Mouse (Mus musculus) heart, postnatal 4 days (tissue): Measurements from ENCODE around the gene Piwil1. TPM values are rescaled to one million over a fixed set of nuclear protein-coding genes. Genes with fewer than 3 reads are reported as not detected.
"Not testable (repeated sequence)": the region's sequence is repeated elsewhere in the genome, so short reads cannot be mapped to it uniquely, and the experiment has no call there.

Experiments
- DNase-seq: peaks from one replicate; pipeline ENCODE4 v3.0.0; 2021
- total RNA-seq, 2 experiments: library from RNA; stranded (reverse); gene quantifications; 2 replicates each; pipeline ENCODE4 v1.2.3; 2021

Piwil1 gene
- total RNA-seq, 2 experiments from 2014 or later: not detected

DNA sequence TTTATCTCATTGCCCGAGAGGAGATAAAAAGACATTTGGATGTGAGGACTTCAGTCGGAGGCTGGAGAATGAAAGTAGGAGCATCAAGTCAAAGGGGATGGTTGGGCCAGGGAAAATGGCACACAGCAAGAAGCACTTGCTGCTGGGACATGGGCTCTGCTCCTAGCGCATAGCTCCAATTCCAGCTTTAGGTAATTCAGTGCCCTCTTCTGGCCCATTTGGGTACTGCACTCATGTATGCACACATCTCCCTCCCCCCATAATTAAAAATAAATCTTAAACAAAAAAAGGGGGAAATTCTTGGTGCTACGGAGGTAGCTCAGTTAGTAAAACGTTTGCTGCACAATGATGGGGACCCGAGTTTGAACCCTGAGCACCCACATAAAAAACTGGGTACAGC, 9.5 kb downstream of the Piwil1 start:
- peak; percentile 11 for DNase-seq

DNA sequence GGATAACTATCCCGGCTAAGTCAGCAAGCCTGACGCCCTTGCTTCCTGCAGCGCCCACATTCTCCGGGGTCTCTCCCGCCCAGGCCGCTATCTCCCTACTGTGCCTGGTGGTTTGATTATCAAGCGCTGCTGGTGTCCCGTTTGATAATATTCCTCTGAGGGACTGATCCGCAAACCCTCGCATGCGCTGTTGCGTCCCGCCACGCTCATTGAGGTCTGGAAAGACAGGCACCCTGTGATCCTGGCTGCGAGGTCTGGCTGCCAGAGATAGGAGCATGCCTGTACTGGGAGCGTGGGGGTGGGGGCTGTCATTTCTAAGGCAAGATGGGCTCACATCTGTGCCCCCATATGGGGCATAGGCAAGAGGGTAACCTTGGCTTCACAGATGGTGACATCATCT, 12.8 kb downstream of the Piwil1 start:
- DNase-seq: no peak

DNA sequence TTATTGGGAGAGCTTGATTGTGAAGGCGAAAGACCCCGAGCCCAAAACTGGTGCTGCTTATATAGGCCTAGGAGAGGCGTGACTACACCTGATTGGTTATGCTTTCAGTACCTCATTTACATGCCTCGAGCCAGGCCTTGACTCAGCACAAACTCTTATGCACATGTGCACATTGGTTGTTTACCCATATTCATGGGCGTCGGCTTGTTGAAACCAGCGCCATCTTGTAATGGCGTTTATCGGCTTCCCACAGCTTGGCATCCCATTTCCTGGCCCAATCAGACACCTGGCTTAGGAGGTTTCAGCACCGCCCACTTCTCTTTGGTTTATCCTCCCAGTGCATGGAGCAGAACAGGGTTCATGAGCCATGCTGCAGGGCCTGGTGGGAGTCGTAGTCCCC, 18.1 kb downstream of the Piwil1 start:
- not testable (repeated sequence) for DNase-seq

DNA sequence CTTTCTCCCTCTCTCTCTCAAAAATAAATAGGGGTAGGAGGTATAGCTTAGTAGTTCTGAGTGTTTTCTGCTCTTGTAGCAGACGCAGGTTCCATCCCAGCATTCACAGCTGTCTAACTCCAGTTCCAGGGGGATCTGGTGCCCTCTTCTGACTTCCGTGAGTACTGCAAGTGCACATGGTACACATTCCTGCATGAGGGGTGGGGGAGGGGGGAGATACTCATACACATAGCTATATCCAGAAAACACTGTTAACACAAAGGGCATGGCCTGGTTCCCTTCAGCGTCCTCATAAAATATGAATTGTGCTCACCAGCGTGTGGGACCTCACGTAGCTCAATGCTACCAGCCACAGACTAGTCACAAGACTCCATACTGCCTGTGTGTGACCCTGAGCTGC, 27.0 kb downstream of the Piwil1 start:
- DNase-seq: no peak

DNA sequence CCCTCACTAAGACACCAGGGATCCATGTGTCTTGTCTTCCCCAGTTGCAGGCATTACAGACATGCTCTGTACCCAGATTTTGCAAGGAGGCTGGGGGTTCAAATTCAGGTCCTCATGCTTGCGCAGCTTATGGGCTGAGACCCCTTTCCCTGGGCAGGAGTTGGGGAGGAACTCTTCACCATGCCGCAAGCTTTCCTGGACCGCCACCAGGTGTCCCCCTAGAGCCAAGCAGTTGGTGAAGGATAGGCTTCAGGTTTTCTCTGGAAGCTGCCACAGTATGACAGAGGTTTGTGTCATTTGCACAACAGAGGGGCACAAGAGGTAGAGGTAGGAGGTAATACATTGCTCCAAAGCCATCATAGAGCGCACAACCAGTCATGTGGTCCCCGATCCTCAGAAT, 28.3 kb downstream of the Piwil1 start:
- DNase-seq: peak; percentile 44

DNA sequence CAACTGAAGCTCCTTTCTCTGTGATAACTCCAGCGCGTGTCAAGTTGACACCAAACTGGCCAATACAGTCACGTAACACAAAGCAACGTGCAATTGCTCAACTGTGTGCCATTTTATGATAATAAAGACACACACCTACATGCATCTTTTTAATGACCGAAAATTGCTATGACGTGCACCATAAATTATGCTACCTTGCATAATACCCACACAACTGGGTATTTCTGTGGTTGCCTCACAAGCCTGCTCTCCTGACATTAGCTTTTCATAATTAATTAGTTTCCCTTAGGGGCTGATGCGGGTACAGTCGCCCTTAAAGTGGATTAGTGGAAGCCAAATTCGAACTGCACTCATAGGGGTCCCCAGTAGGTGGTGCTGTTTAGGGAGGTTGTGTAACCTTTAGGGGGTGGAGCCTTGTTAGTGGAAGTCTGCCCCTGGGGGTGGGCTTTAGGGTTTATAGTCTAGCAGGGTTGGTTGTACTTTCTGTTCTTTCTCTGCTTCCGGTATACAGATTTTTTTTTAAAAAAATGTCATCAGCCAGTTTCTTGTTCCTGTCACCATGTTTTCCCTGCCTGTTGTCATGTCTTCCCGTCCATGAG, 30.2 kb downstream of the Piwil1 start:
- peak; percentile 11 for DNase-seq

DNA sequence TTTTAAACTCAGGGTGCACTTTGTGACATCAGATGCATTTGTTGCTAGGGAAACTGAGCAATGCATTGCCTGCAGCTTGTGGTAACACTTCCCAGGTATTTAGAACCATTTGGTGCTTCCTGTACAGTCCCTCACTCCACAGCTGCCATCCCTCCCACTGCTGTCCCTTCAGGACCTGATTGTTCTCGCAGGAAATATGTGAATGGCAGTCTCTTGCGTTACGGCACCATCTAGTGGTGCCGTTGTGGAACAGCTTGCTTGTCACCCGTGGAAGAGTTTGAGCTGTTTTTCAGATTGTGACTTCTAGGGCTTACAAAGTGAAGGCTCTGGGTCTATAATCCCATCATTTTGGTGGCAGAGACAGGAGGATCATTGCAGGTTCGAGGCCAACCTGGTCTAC, 31.6 kb downstream of the Piwil1 start:
- DNase-seq: peak; percentile 51

DNA sequence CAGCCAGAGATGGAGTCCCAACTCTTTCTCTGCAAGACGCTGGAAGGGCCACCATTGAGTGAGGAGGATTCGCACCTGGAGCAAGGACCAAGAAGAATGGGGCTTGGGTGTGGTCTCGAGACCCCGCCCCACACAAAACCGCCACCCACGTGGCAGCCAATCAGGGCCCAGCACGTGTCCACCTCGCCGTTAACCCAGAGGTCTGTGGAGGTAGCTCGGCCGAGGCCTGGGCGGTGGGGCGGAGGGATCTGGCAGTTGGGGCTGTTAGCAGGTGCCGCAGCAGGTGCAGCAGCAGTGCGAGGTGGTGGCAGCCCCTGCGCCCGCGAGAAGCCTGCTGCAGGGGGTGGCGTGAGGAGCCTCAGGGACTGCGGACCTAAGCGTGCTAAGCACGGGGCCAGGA, 33.6 kb downstream of the Piwil1 start:
- DNase-seq: no peak

DNA sequence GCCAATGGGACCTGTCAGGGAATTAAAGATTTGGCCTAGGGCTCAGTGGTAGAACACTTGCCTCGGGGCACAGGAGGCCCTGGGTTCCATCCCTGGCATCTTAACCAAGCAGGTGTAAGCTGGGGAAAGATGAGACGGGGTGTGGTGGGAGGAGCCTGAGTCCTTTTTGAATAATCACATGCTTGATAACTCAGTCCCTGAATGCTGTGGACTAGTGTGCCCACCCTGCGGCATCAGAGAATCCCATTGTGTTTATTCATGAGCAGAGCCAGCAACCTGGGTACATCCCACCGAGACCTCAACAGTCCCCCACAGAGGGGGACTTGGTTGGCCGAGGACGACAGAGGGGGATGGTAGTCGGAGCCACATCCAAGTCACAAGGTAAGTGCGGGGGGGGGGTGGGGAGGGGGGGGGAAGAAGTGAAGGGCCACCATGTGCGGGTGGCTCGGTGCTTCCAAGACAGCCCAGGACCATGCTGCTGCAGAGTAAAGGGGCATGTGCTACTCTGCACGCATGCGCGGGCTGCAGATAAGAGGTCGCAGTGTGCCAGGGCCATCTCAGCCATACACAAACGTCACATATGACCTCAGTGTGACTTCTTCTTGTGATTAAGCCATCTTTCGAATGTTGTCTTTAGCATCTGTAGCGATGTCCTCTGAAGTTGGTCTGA, 37.0 kb downstream of the Piwil1 start:
- no peak for DNase-seq

DNA sequence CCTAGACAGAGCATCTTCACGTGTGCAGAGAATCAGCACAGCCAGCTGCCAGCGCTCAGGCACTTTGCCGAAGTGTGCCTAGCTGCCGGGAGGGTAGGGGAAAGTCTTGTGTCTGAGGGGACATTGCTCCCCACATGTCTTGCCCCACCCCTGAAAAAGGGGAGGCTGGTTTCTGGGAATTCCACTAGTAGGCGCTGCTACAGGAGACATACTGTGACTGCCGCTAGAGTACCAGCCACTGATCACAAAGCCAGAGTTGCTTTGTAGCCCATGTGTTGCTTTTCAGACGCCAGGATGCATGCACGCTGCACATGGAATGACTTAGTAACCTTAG, 37.5 kb downstream of the Piwil1 start:
- DNase-seq: no peak

DNA sequence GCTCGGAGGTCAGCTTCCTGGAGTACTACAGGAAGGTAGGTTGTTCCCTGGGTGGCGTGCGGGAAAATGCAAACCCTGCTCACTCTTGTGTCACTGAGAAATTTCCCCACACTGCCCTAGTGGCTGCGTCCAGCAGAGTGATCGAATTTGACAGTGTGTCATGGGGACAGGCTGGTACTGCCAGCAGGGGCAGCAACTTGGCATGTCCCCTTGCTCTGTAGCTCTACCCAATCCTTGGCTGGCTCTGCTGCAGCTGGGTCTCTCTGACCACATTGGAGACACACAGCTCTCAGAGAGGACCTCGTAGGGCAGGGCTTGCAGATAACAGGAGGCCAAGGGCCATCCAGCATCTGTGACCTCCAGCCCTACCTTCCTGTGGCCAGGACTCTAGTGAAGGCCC, 42.0 kb downstream of the Piwil1 start:
- DNase-seq: no peak

DNA sequence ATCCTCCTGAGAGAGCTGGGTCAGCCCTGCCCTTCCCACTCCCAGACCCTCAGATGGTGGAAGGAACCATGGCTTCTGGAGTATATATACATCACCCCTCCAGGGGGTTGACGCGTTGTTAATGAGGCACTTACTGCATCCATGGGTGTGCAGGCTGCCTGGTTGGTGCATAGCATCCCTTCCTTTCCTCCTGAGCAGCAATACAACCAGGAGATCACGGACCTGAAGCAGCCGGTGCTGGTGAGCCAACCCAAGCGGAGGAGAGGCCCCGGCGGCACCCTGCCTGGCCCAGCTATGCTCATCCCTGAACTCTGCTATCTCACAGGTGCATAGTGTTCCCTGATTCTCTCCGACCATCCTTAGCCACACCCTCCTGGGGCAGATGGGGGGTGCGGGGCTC, 42.9 kb downstream of the Piwil1 start:
- no peak for DNase-seq

DNA sequence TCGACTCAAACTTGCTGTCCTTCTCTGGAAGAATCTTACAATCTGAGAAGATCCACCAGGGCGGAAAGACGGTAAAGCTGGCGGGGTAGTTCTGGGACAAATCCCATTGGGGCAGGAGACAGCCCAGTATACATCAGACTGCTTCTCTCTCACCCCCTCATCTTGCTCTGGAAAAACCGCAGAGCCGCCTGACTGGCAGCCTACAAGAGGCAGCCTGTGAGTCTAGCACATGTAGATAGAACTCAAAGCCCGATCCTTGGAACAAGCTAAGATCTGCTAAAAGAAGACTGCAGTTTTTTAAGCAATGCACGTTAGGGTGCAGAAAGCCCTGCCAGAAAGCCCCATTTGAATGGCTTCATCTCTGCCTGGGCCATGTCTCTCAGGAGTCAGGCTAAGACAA, 43.9 kb downstream of the Piwil1 start:
- no peak for DNase-seq

DNA sequence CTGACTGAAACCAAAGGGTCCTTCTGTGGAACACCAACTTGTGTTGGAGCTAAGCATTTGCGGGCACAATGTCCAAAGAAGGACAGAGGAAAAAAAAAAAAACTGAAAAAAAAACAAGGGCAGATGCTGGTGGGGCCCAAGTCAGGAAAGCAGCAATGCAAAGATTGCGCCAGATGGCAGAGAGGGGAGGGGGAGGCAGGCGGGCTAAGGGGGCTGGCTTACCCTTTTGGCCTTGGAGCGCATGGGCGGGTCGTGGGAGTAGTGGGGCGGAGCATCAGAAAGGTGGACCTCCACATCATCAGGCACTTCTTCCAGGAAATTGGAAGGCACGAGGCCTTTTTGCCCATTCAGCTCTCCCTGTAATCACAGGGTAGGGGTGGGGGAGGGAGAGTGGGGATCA, 58.8 kb downstream of the Piwil1 start:
- no peak for DNase-seq

DNA sequence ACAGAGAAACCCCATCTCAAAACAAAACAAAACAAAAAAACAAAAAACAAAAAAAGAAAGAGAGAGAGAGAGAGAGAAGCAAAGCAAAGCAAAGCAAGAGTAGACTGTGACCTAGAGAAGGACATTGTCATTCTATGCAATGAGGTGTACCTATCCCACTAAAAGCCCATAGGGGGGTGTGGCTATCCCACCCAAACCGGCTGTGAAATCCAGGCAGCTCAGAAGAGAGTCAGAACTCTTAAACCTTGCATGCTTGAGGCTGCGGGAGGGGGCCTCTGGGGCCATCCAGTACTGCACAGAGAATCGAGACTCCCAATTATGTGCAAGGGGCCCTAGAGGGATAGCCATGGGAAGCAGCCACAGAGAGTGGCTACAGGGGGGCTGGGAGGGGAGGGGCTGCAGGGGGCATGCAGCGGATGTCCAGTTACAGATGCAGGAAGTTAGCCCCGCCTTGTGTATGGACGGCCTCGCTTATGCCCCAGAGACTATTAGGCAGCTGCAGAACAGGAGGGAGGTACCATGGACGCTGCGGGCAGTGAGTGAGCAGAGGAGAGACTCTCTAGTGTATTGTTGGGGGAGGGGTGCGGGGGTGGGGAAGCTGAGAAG, 66.8 kb downstream of the Piwil1 start:
- no peak for DNase-seq

DNA sequence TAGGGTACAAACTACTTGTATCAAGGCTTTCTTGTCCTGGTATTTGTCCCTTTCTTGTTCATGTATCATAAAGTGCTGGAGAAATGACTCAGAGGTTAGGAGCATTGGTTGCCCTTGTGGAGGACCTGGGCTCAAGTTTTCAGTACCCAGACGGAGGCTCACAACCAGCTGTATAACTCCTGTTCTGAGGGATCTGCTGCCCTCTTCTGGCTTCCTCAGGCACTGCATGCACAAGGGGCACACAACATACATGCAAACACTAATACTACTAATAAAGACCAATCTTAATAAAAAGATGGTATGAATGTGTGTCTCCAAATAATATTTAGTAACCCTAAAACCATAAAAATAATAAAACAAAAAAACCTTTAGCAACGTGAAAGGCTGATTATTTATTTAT, 74.1 kb downstream of the Piwil1 start:
- no peak for DNase-seq

DNA sequence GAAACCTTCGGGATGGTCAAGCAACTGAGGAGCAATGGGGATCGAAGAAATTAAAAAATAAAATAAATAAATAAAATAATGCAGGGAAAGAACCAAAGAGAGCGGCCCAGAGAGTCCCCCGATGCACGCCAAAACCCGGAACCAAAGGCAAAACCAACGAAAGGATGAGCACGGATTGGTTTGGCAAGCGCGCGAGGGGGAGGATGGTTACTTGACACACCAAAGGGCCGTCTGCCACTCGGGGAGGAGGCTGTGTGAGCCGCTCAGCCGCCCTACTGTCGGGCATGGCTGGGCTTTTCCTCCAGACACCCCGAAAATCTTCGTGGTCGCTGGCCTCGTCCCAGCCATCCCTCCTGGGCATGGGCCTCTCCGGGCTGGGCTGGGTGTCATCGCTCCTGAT, 79.3 kb downstream of the Piwil1 start:
- DNase-seq: no peak

DNA sequence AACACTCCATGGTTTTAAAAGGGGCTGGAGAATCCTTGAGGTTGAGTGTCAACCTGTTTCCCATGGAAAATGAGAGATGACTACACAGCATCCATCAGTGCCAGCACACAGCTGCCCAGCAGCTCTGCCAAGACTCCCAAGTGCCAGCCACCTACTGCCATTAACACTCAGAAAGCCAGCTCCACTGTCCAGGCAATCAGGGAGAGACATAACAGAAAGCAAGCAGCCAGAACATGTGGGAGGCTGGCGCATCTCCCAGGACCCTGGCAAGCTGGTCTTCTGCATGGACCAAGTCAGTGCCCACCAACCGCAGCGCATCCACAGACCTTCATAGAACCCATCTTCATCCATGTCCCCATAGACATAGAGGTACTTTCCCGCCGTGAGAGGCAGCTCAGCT, 98.3 kb downstream of the Piwil1 start:
- DNase-seq: no peak

Other genes with a start within 250 kb of the Piwil1 start
- under 1 TPM; 0.43 to 0.81 TPM for gene Fzd10, start 101.7 kb upstream of the Piwil1 start, total RNA-seq